Mouse (Mus musculus): ENCODE measurements around the gene Prr12. TPM values are rescaled to one million over a fixed set of nuclear protein-coding genes. Genes with fewer than 3 reads are reported as not detected.
"Not testable (repeated sequence)": the region's sequence is repeated elsewhere in the genome, so short reads cannot be mapped to it uniquely, and the experiment has no call there.

The Prr12 gene
- 13.7 and 14.1 TPM in 2 replicates for polyA plus RNA-seq (2016; fragmentation: Nextera tagmentation; extraction: Ambion mirVana)

DNA sequence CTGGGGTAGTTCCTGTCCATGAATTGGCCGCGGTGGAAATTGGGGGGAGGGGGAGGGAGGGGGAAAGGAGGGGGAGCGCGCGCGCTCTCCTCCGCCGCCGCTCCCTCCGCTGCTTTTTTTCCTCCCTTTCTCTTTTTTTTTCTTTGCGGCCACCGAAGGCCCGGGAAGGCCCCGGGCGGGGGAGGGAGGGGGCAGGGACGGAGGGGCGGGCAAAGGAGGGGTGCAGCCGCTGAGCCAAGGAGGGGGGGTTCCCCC lies at the start of gene Prr12:
Prr12 (minus strand) TSS at position 20 of the 255 bp plus-strand sequence.
- ATAC-seq (ENCODE audit: low FRiP score, low read depth), result no peak
- H3K4me2 ChIP-seq (replicated peaks), result peak within 1 kb of the TSS; percentile 98
- peak within 1 kb of the TSS; percentile 96 for H3K9ac ChIP-seq (replicated peaks)
- peaks cover 26% of the 10 kb centered on the region for H3K4me1 ChIP-seq
- H3K36me3 ChIP-seq, result peaks cover 29% of the 10 kb centered on the region
- H3K27me3 ChIP-seq, result peaks cover 7% of the 10 kb centered on the region
- WGBS, result 0% methylated on average over 2 of the region's 18 CpGs
- peak within 1 kb of the TSS; percentile 95 for H3K4me3 ChIP-seq
- no peaks in the 10 kb centered on the region for H3K9me3 ChIP-seq
- peak within 1 kb of the TSS; percentile 98 for H3K27ac ChIP-seq (replicated peaks)

DNA sequence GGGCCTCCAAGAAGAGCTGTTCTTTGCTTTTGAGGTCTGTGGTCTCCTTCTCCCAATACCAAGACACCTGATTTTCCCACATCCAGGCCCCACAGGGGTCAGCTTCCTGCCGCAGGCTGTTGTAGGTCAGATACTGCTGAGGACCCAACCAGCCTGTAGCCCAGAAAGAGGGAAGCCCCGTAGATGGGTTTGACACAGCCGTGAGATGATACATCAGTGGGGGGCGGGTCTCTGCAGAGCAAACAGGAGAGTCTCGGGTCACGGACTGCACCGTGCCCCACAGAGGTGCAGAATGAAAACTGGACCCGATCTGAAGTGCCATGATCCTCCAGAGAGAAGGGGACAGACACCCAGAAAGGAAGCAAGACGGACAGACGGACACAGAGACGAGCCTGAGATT lies 49.8 kb upstream of the Prr12 start:
- Histone ChIP-seq H3K27ac (replicated peaks) (no peak overlapping the region), H3K4me3 (no peak overlapping the region), H3K4me1 (peaks cover 6% of the 10 kb centered on the region; the same call in 1 of the 2 replicates), H3K9ac (replicated peaks) (no peak overlapping the region), H3K36me3 (no peaks in the 10 kb centered on the region), H3K4me2 (replicated peaks) (no peak overlapping the region), H3K9me3 (no peaks in the 10 kb centered on the region), H3K27me3 (no peaks in the 10 kb centered on the region)
- 92% methylated on average over 11 of the region's 11 CpGs for WGBS
- ATAC-seq (ENCODE audit: low FRiP score, low read depth), result no peak

- Histone ChIP-seq H3K4me2 (replicated peaks) (no peak overlapping the region), H3K9me3 (no peaks in the 10 kb centered on the region), H3K27ac (replicated peaks) (no peak overlapping the region), H3K4me3 (no peak overlapping the region), H3K27me3 (no peaks in the 10 kb centered on the region), H3K36me3 (no peaks in the 10 kb centered on the region), H3K4me1 (no peaks in the 10 kb centered on the region), H3K9ac (replicated peaks) (no peak overlapping the region)
- 94% methylated on average over 6 of the region's 6 CpGs for WGBS
- no peak for ATAC-seq (ENCODE audit: low FRiP score, low read depth)
Observed at GRCm38 (mm10) chr7:45100046-45100445, 47.4 kb upstream of the Prr12 start.

DNA sequence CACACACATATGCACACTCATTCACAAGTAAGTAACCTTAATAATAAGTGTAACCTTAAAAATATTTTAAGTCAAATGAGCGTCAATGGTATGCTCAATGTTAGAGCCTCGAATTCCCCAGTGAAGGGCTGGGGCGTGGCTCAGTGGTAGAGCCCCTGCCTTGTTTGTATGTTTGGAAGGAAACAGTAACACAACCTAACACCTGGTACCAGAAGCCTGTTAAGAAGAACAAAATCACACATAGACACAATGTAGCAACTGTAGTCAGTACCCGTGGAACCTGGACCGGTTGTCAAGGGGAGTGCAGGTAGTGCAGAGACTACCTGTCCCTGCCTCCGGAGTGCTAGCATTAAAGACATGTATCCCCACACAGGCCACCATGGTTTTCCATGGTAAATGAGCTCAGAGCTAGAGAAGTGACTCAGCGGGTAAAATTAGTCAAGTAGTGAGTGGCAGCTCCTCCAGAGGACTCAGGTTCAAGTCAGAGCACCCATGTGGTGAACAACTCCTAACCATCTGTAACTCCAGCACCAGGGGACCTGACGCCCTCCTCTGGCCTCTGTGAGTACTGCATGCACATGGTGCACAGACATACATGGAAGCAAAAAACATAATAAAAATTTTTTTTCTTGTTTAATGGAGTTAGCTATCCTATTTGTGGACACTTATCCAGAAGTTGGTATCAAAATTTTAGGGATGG lies 46.0 kb upstream of the Prr12 start:
- Histone ChIP-seq H3K4me2 (replicated peaks) (no peak overlapping the region), H3K36me3 (no peaks in the 10 kb centered on the region), H3K9ac (replicated peaks) (no peak overlapping the region), H3K4me3 (no peak overlapping the region), H3K27me3 (no peaks in the 10 kb centered on the region), H3K9me3 (no peaks in the 10 kb centered on the region), H3K4me1 (no peaks in the 10 kb centered on the region), H3K27ac (replicated peaks) (no peak overlapping the region)
- ATAC-seq (ENCODE audit: low FRiP score, low read depth), result no peak
- WGBS, result 88% methylated on average over 8 of the region's 8 CpGs

- H3K27me3 ChIP-seq, result peaks cover 5% of the 10 kb centered on the region; the same call in 1 of the 2 replicates
- WGBS, result 76% methylated on average over 6 of the region's 6 CpGs
- no peaks in the 10 kb centered on the region for H3K9me3 ChIP-seq
- no peak for ATAC-seq (ENCODE audit: low FRiP score, low read depth)
- H3K36me3 ChIP-seq, result no peaks in the 10 kb centered on the region
- H3K4me3 ChIP-seq, result no peak overlapping the region
- H3K27ac ChIP-seq (replicated peaks), result no peak overlapping the region
- H3K4me2 ChIP-seq (replicated peaks), result no peak overlapping the region
- H3K9ac ChIP-seq (replicated peaks), result no peak overlapping the region
- H3K4me1 ChIP-seq, result no peaks in the 10 kb centered on the region
Observed at GRCm38 (mm10) chr7:45097479-45097878, 44.8 kb upstream of the Prr12 start.

DNA sequence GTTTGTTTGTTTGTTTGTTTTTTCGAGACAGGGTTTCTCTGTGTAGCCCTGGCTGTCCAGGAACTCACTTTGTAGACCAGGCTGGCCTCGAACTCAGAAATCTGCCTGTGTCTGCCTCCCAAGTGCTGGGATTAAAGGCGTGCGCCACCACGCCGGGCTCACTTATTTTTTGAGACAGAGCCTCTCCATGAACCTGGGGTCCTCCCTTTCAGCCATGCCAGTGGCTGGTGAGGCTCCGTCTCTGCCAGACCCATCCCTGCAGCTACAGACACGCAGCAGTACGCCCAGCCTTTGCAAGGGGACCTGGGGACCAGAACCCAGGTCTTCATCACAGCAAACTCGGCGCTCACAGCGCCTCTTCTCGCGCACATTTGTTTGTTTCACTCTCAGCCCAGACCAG lies 43.3 kb upstream of the Prr12 start:
- H3K36me3 ChIP-seq; H3K4me2 ChIP-seq (replicated peaks); H3K9me3 ChIP-seq; H3K27ac ChIP-seq (replicated peaks); H3K4me3 ChIP-seq; ATAC-seq (ENCODE audit: low FRiP score, low read depth); H3K9ac ChIP-seq (replicated peaks); H3K4me1 ChIP-seq: not testable (repeated sequence)
- WGBS, result 96% methylated on average over 14 of the region's 14 CpGs
- H3K27me3 ChIP-seq, result peaks cover 14% of the 10 kb centered on the region; the same call in 1 of the 2 replicates

GRCm38 (mm10) chr7:45095367-45095766 lies 42.7 kb upstream of the Prr12 start:
- 94% methylated on average over 6 of the region's 6 CpGs for WGBS
- H3K4me2 ChIP-seq (replicated peaks), result no peak overlapping the region
- no peaks in the 10 kb centered on the region for H3K9me3 ChIP-seq
- H3K27me3 ChIP-seq, result peaks cover 14% of the 10 kb centered on the region; the same call in 1 of the 2 replicates
- no peak overlapping the region for H3K27ac ChIP-seq (replicated peaks)
- H3K4me3 ChIP-seq, result no peak overlapping the region
- peaks cover 10% of the 10 kb centered on the region for H3K4me1 ChIP-seq
- no peaks in the 10 kb centered on the region for H3K36me3 ChIP-seq
- ATAC-seq (ENCODE audit: low FRiP score, low read depth), result no peak
- no peak overlapping the region for H3K9ac ChIP-seq (replicated peaks)

GRCm38 (mm10) chr7:45094121-45094520 lies 41.4 kb upstream of the Prr12 start:
- Histone ChIP-seq H3K4me3 (no peak overlapping the region), H3K36me3 (no peaks in the 10 kb centered on the region), H3K27me3 (peaks cover 14% of the 10 kb centered on the region; the same call in 1 of the 2 replicates), H3K27ac (replicated peaks) (no peak overlapping the region), H3K9ac (replicated peaks) (no peak overlapping the region), H3K9me3 (no peaks in the 10 kb centered on the region), H3K4me1 (peaks cover 10% of the 10 kb centered on the region), H3K4me2 (replicated peaks) (no peak overlapping the region)
- WGBS, result 79% methylated on average over 7 of the region's 7 CpGs
- no peak for ATAC-seq (ENCODE audit: low FRiP score, low read depth)

DNA sequence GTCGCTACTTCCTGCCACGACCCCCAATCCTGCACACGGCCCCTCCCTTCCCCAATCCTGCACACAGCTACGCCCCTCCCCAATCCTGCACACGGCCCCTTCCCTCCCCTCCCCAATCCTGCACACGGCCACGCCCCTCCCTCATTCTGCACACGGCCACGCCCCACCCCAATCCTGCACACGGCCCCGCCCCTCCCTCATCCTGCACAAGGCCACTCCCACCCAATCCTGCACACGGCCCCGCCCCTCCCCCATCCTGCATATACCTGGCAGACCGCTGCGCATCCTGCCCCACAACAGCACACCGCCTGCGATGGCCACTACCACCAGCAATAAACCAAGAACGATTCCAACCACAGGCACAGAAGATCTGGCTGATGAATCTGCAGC lies 40.8 kb upstream of the Prr12 start:
- WGBS, result 41% methylated on average over 11 of the region's 18 CpGs
- no peak overlapping the region for H3K4me3 ChIP-seq
- H3K36me3 ChIP-seq, result peaks cover under 1% of the 10 kb centered on the region; the same call in 1 of the 2 replicates
- no peak overlapping the region for H3K9ac ChIP-seq (replicated peaks)
- peaks cover 10% of the 10 kb centered on the region for H3K4me1 ChIP-seq
- H3K27ac ChIP-seq (replicated peaks), result no peak overlapping the region; the same call in 1 of the 2 replicates
- no peaks in the 10 kb centered on the region for H3K9me3 ChIP-seq
- no peak for ATAC-seq (ENCODE audit: low FRiP score, low read depth)
- H3K4me2 ChIP-seq (replicated peaks), result no peak overlapping the region
- H3K27me3 ChIP-seq, result peaks cover 14% of the 10 kb centered on the region; the same call in 1 of the 2 replicates

- 69% methylated on average over 12 of the region's 12 CpGs for WGBS
- Histone ChIP-seq H3K4me2 (replicated peaks) (no peak overlapping the region), H3K9ac (replicated peaks) (no peak overlapping the region), H3K27me3 (peaks cover 14% of the 10 kb centered on the region; the same call in 1 of the 2 replicates), H3K4me1 (peaks cover 10% of the 10 kb centered on the region), H3K4me3 (no peak overlapping the region), H3K27ac (replicated peaks) (no peak overlapping the region; the same call in 1 of the 2 replicates), H3K36me3 (peaks cover 4% of the 10 kb centered on the region; the same call in 1 of the 2 replicates), H3K9me3 (no peaks in the 10 kb centered on the region)
- ATAC-seq (ENCODE audit: low FRiP score, low read depth), result no peak
Observed at GRCm38 (mm10) chr7:45092828-45093515, 40.3 kb upstream of the Prr12 start.

DNA sequence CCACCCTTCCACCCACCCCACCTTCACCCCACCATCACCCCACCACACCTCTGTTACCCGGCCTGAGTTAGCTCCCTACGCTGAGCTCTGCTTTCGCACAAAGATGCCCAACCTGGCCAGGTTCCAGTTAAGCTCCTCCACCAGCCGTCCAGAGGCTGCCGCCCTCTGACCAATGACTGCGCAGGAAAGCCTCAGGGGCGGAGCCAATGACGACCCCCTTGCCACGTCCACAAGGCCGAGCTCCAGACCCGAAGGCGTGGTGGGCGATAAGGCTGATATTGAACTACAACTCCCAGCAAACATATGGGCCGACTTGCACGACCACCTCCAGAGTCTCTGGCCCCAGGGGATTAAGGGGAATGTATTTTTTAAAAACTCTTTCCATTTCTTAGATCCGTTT lies 39.4 kb upstream of the Prr12 start, which contains the start of gene Rcn3:
Rcn3 (minus strand) TSS at position 174 of the 400 bp plus-strand sequence.
- H3K27ac ChIP-seq (replicated peaks), result no peak within 1 kb of the TSS; the same call in 1 of the 2 replicates
- peaks cover 4% of the 10 kb centered on the region; the same call in 1 of the 2 replicates for H3K36me3 ChIP-seq
- peak within 1 kb of the TSS; percentile 50 for H3K4me3 ChIP-seq
- peak within 1 kb of the TSS; percentile 58 for H3K9ac ChIP-seq (replicated peaks)
- peaks cover 14% of the 10 kb centered on the region; the same call in 1 of the 2 replicates for H3K27me3 ChIP-seq
- peaks cover 10% of the 10 kb centered on the region for H3K4me1 ChIP-seq
- H3K9me3 ChIP-seq, result no peaks in the 10 kb centered on the region
- ATAC-seq (ENCODE audit: low FRiP score, low read depth), result peak; percentile 93
- H3K4me2 ChIP-seq (replicated peaks), result peak within 1 kb of the TSS; percentile 74
- WGBS, result 0% methylated on average over 16 of the region's 16 CpGs

All from midbrain, embryonic 12.5 days (tissue).